Mouse (Mus musculus) forebrain, embryonic 15.5 days (tissue): ENCODE results near the gene Mob3a. TPM values are rescaled to one million over a fixed set of nuclear protein-coding genes. Genes with fewer than 3 reads are reported as not detected.

Experiments
- ATAC-seq: fragments of 200-750 bp; cut with Nextera tagmentation; replicated peaks from 2 replicates; pipeline ENCODE4 v1.8.0; 2017; ENCODE audit warnings: mild to moderate bottlenecking, moderate TSS enrichment, moderate library complexity
- H3K27ac ChIP-seq: fragments of 300-500 bp; sonication (generic); replicated peaks from 2 replicates; pipeline ENCODE4 v1.5.1; 2015; ENCODE audit warnings: mild to moderate bottlenecking, inconsistent platforms
- H3K27me3 ChIP-seq: fragments of 300-500 bp; sonication (generic); 2 replicates; pipeline ENCODE4 v1.6.1; 2015; ENCODE audit warnings: inconsistent platforms
- H3K36me3 ChIP-seq: fragments of 300-500 bp; sonication (generic); 2 replicates; pipeline ENCODE4 v1.6.1; 2015; ENCODE audit warnings: mild to moderate bottlenecking, inconsistent platforms
- H3K4me1 ChIP-seq: fragments of 300-500 bp; sonication (generic); 2 replicates; pipeline ENCODE4 v1.6.1; 2015; ENCODE audit warnings: inconsistent platforms
- H3K4me2 ChIP-seq: fragments of 300-500 bp; sonication (generic); replicated peaks from 2 replicates; pipeline ENCODE4 v1.6.1; 2015; ENCODE audit warnings: mild to moderate bottlenecking, inconsistent platforms
- H3K4me3 ChIP-seq: fragments of 300-500 bp; sonication (generic); 2 replicates; pipeline ENCODE4 v1.5.1; 2015; ENCODE audit warnings: mild to moderate bottlenecking, inconsistent platforms
- H3K9ac ChIP-seq: fragments of 300-500 bp; sonication (generic); replicated peaks from 2 replicates; pipeline ENCODE4 v1.6.1; 2015; ENCODE audit warnings: mild to moderate bottlenecking, inconsistent platforms
- H3K9me3 ChIP-seq: fragments of 300-500 bp; sonication (generic); 2 replicates; pipeline ENCODE4 v1.6.1; 2016; ENCODE audit warnings: inconsistent platforms
- WGBS: fragments of 180-500 bp; shearing (Covaris S2); methylation state at CpG from one replicate; pipeline ENCODE4 v1.1.7; 2015; ENCODE audit warnings: mixed read lengths; 5-methylcytosine and 5-hydroxymethylcytosine counted together
- polyA plus RNA-seq: library from polyadenylated mRNA; unstranded; fragments of >200 nt; fragmentation: Nextera tagmentation; extraction: Ambion mirVana; gene quantifications from 2 replicates; pipeline ENCODE4 v1.2.1, GENCODE M21; 2015

Mob3a gene
- polyA plus RNA-seq, 1 experiment from 2014 or later, result 52.6 TPM

DNA sequence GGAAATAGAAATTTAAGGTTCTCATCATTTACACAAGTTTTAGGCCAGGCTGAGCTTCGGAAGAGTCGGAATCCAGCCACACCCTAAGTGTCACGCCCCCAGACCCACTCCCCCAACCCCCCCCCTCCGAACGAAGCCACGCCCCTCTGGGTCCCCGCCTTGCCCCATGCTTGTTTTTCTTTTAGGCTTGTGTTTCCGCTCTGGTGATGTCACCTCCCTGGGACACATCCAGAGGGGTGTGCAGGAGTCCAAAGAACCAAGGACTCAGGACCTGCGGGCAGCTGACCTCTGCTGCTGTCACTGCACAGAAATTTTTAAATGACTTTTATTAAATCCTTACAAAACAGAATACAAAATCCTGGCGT, 36.8 kb downstream of the Mob3a start:
- H3K27me3 ChIP-seq, result no peaks in the 10 kb centered on the region
- 16% methylated on average over 10 of the region's 10 CpGs for WGBS
- H3K4me2 ChIP-seq, result no peak overlapping the region
- H3K27ac ChIP-seq, result no peak overlapping the region
- no peak for ATAC-seq
- H3K9me3 ChIP-seq, result no peaks in the 10 kb centered on the region
- H3K4me1 ChIP-seq, result peaks cover 5% of the 10 kb centered on the region; the same call in 1 of the 2 replicates
- peaks cover 40% of the 10 kb centered on the region for H3K36me3 ChIP-seq
- H3K4me3 ChIP-seq, result no peak overlapping the region
- no peak overlapping the region for H3K9ac ChIP-seq

DNA sequence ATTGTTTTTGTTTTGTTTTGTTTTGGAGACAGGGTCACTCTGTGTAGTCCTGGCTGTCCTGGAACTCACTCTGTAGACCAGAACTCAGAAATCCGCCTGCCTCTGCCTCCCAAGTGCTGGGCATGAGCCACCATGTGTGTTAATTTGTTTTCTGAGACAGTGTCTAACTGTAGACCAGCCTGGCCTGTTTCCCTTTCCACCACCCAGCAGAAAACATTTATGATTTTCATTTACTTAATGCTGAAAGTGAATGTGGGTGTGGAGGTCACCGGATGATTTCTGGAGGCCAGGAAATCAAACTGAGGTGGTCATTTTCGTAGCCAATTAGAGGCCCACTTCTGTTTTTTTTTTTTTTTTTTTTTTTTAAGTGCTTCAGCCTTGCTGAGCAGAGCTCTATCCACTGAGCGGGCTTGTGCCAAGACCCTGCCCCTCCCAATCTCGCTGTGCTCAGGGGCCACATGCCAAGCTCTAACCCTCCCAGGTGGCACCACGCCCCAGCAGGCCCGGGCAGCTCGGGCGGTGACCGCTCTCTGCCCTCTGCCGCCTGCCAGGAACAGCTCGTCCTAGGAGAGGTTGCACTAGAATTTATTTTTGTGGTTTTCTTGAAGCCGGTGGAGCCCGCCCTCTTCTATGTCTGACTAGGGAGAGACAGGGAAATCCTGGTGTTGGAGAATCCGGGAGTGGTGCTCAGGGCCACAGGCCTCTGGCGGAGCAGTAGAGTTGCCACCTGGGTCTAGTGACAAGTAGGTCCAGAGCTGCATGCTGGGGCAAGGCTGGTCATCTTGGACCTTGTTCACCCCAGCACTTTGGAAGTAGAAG, 37.4 kb downstream of the Mob3a start:
- H3K9ac ChIP-seq, result no peak overlapping the region
- H3K36me3 ChIP-seq, result peaks cover 35% of the 10 kb centered on the region
- no peak overlapping the region for H3K4me2 ChIP-seq
- peak overlapping the region; percentile 42; the same call in 1 of the 2 replicates for H3K27ac ChIP-seq
- no peak overlapping the region for H3K4me3 ChIP-seq
- H3K27me3 ChIP-seq, result no peaks in the 10 kb centered on the region
- 0 out of 2 replicates have a peak, but pooled peaks have one; percentile 10 for ATAC-seq
- WGBS, result 45% methylated on average over 16 of the region's 16 CpGs
- no peaks in the 10 kb centered on the region for H3K9me3 ChIP-seq
- H3K4me1 ChIP-seq, result peaks cover 5% of the 10 kb centered on the region

DNA sequence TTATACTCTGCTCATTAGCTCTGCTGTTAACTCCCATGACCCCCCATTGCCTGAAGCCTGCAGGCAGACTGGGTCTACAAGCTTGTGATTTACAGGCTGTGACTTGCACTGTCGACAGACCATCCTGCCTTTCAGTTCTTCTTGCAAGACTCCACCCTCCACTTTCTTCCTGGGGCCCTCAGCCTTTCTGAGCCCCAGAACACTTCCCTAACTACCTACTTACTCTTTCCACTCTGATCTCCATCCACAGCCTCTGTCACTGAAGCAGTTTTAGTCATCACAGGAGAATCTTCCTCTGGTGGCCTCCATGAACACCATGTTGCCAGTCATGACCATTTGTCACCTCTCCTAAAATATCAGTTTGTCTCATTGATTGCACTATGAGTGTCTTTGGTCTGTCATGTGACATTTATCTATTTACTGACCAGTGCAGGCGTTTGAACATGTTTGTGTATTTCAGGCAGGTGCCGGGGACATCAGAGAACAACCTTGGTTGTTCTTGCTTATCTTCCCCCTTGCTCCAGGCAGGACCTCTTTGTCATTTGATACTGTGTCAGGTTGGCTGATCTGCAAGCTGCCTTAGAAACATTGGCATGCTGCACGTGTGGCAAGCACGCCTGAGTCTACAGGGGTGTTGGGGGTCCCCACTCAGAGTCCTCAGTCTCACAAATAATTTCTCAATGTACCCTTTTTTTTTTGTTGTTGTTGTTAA, 38.1 kb downstream of the Mob3a start:
- peaks cover 27% of the 10 kb centered on the region for H3K36me3 ChIP-seq
- H3K27ac ChIP-seq, result no peak overlapping the region
- no peak overlapping the region for H3K4me2 ChIP-seq
- no peak overlapping the region for H3K4me3 ChIP-seq
- WGBS, result 63% methylated on average over 5 of the region's 5 CpGs
- no peaks in the 10 kb centered on the region for H3K9me3 ChIP-seq
- peaks cover 11% of the 10 kb centered on the region for H3K4me1 ChIP-seq
- H3K27me3 ChIP-seq, result no peaks in the 10 kb centered on the region
- no peak overlapping the region for H3K9ac ChIP-seq
- no peak for ATAC-seq

DNA sequence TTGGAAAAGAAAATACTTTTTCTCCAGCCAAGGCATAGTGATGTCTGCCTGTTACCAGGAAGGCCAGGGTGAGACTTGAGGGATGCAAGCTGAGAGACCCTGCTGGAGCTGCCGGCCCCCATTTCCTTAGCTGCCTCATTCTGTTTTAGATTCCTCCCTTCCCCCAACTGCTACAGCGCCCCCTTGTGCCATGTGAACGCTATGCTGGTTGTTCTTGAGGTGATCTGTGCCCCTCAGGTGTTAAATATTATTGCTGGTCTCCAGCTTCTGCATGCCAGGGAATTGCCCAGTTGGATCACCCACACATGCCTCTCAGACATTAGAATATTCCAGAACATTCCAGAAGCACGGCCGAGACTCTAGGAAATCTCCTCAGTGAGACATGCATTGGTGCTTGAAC, 40.6 kb downstream of the Mob3a start:
- WGBS, result 35% methylated on average over 5 of the region's 5 CpGs
- H3K36me3 ChIP-seq, result peaks cover 2% of the 10 kb centered on the region
- no peak overlapping the region for H3K4me2 ChIP-seq
- no peaks in the 10 kb centered on the region for H3K27me3 ChIP-seq
- H3K4me1 ChIP-seq, result peaks cover 16% of the 10 kb centered on the region
- no peak for ATAC-seq
- no peak overlapping the region for H3K27ac ChIP-seq
- H3K4me3 ChIP-seq, result no peak overlapping the region
- no peak overlapping the region for H3K9ac ChIP-seq
- no peaks in the 10 kb centered on the region for H3K9me3 ChIP-seq

DNA sequence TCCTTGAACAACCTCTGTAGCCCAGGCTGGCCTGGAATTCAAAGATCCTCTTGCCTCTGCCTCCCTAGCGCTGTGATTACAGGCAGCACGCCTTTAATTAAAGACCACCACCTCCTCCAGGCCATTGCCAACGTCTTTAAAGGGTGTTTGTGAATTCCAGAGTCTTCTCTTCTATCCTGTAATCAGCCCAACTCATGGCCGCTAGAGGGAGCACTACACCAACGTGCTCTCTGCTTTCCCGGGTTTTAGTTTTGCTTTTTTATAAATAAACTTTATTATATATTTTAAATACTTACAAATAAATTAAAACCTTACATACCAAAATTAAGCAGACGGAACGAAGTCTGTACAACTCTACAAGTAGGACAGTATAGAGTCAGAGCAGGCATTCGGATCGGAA, 42.6 kb downstream of the Mob3a start:
- H3K4me1 ChIP-seq, result peaks cover 27% of the 10 kb centered on the region
- H3K9me3 ChIP-seq, result no peaks in the 10 kb centered on the region
- H3K36me3 ChIP-seq, result no peaks in the 10 kb centered on the region
- H3K4me3 ChIP-seq, result peak overlapping the region; percentile 31
- peak overlapping the region; percentile 45 for H3K27ac ChIP-seq
- no peak for ATAC-seq
- H3K27me3 ChIP-seq, result no peaks in the 10 kb centered on the region
- peak overlapping the region; percentile 35 for H3K4me2 ChIP-seq
- H3K9ac ChIP-seq, result no peak overlapping the region
- 6% methylated on average over 10 of the region's 10 CpGs for WGBS

DNA sequence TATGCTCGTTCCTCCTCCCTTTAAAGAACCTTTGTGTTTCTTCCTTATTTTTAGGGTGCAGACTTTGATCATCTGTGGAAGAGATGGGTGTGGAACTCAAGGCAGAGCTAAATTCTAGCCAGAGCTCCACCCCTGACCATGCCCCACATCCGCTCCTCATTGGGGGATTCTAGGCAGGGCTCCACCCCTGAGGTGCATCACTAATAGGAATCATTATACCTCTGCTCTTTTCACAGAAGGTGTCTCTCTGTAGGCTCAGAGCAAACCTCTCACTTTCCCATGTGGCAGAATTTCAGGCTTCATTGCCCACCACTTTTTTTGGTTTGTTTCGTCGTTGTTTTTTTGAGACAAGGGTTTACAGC, 43.0 kb downstream of the Mob3a start:
- 67% methylated on average over 4 of the region's 4 CpGs for WGBS
- no peaks in the 10 kb centered on the region for H3K36me3 ChIP-seq

DNA sequence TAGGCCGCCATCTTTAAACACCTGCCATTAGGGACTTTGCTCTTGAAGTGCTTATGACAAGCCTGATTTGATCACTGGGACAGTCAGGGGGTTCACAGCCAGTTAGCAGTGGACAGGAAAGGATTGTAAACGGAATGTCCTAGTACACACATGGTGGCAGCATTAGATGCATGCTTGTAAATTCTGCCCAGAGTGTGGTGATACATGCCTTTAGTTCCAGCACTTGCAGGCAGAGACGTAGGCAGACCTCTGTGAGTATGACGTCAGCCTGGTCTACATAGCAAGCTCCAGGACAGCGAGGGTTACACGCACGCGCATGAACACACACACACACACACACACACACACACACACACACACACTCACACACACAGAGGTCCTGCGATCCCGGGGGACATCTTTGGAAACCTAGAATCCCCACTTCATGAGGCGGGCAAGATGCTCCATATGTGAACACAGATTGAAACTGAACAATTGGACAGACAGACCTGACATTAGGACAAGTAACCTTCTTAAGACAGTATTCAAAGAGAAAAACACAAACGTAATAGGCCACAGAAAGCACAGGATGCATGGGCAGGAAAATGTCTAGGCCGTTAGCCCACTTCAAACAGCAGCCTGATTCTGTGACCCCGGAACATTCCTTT, 43.5 kb downstream of the Mob3a start:
- Histone ChIP-seq H3K9ac (no peak overlapping the region), H3K4me3 (no peak overlapping the region), H3K4me2 (no peak overlapping the region), H3K27ac (peak overlapping the region; percentile 45; the same call in 1 of the 2 replicates), H3K4me1 (peaks cover 34% of the 10 kb centered on the region), H3K27me3 (no peaks in the 10 kb centered on the region), H3K9me3 (no peaks in the 10 kb centered on the region), H3K36me3 (no peaks in the 10 kb centered on the region)
- no peak for ATAC-seq
- 89% methylated on average over 14 of the region's 14 CpGs for WGBS

More for the DNA sequence above, 43.0 kb downstream of the Mob3a start:
- ATAC-seq, result no peak
- peak overlapping the region; percentile 45 for H3K27ac ChIP-seq
- H3K27me3 ChIP-seq, result no peaks in the 10 kb centered on the region
- no peak overlapping the region for H3K4me3 ChIP-seq
- no peaks in the 10 kb centered on the region for H3K9me3 ChIP-seq
- H3K4me1 ChIP-seq, result peaks cover 29% of the 10 kb centered on the region
- H3K4me2 ChIP-seq, result no peak overlapping the region
- no peak overlapping the region for H3K9ac ChIP-seq

DNA sequence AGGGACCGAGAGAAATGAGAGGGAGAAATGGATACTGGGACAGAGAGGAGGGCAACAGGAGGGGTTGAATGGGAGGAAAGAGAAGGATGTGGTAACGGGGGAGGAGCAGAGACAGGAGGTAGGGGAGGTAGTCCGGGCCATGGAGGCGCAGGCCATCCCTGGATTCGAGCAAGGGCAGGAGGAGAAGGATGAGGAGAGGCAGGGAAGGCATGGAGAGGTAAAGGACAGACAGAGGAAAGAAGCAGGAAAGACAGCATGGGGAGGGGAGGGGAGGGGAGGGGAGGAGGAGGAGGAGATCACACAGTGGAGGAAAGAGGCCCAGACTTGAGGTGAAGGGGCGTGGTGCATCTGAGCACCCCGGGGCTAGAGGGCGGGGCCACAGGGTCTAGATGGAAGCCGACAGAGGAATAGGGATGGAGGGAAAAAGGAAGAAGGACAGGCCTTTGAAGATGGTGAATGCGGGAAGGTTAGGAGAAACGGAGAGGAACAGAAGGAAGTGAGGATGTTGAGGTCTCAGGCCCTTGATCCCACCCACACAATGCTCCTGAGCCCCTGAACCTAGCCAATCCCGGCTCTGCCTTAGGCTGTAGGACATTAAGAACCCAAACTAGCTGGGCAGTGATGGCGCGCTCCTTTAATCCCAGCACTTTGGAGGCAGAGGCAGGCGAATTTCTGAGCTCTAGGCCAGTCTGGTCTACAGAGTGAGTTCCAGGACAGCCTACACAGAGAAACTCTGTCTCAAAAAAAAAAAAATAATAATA, 44.7 kb downstream of the Mob3a start, which contains the start of gene Btbd2:
TSS of gene Btbd2 (minus strand) at position 209 of the 761 bp plus-strand sequence.
- peak within 1 kb of the TSS; percentile 73 for H3K4me3 ChIP-seq
- no peaks in the 10 kb centered on the region for H3K27me3 ChIP-seq
- no peaks in the 10 kb centered on the region for H3K36me3 ChIP-seq
- WGBS, result 21% methylated on average over 15 of the region's 15 CpGs
- peak within 1 kb of the TSS; percentile 89 for H3K9ac ChIP-seq
- peak; percentile 57; the same call in 1 of the 2 replicates for ATAC-seq
- peak within 1 kb of the TSS; percentile 93 for H3K27ac ChIP-seq
- H3K4me1 ChIP-seq, result peaks cover 34% of the 10 kb centered on the region
- no peaks in the 10 kb centered on the region for H3K9me3 ChIP-seq
- peak within 1 kb of the TSS; percentile 73 for H3K4me2 ChIP-seq

DNA sequence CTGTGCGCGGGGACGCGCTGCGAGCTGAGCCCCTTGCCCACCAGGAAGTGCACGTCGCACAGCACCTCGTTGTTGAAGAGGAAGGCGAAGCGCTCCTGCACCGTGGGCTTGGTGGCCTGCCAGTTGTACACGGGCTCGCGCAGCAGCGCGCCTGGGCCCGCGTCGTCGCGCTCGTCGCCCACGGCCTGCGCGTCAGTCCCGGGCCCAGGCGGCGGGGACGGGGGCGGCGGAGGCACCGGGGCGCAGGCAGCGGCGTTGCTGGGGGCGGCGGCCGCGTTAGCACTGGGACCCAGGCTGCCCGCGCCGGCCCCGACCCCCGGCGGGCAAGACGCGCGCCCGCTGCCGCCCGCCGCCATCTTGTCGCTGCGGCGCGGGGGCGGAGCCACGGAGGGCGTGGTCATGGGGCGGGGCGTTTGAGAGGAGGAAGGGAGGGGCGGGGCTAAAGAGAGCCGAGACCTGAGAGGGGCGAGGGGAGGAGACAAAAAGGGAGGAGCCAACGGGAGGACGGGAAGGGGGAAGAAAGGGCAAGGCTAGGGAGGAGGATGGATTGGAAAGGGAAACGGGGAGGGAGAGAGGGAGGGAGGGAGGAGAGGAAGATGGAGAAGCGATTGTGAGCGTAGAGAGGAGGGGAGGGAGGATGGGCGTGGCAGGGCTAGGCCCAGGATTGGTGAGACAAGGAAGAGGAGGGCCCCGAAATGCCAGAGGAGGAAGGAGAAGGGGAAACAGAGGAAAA, 45.5 kb downstream of the Mob3a start:
- Histone ChIP-seq H3K4me3 (peak overlapping the region; percentile 73), H3K9ac (peak overlapping the region; percentile 89), H3K27me3 (no peaks in the 10 kb centered on the region), H3K9me3 (no peaks in the 10 kb centered on the region), H3K36me3 (no peaks in the 10 kb centered on the region), H3K27ac (peak overlapping the region; percentile 93), H3K4me1 (peaks cover 34% of the 10 kb centered on the region), H3K4me2 (peak overlapping the region; percentile 73)
- WGBS, result under 1% methylated on average over 70 of the region's 72 CpGs
- ATAC-seq, result peak; percentile 85

DNA sequence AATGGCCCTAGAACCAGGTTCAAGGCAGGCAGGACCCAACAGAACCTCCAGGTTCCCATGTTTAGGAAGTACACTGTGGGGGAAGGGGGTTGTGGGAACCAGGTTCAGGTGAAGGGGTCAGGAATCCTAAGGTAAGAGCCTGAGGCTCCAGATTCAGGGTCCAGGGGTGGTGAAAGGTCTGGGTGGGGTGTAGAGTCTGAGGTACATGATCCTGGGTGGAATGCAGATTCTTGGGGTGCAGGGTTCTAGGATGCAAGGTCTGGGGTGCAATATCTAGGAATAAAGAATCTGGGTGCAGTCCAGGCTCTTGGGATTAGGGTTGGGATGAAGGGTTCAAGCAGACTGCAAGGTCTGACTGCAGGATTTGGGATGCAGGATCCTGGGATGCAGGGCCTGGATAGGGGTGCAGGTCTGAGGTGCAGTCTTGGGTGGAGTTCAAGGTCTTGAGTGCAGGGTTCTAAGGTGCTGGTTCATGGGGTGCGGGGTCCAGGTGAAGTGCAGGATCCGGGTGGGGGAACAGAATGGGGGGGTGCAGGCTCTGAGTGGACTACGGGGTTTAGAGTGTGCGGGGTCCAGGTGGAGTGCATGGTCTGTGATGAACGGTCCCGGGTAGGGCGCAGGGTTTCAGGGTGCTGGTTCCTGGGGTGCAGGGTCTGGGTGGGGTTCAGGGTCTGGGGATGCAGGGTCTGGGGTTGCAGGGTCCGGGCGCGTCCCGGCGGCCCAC, 46.2 kb downstream of the Mob3a start:
- Histone ChIP-seq H3K9ac (peak overlapping the region; percentile 89), H3K4me3 (peak overlapping the region; percentile 73), H3K4me2 (peak overlapping the region; percentile 73), H3K36me3 (no peaks in the 10 kb centered on the region), H3K27ac (peak overlapping the region; percentile 93), H3K27me3 (no peaks in the 10 kb centered on the region), H3K9me3 (no peaks in the 10 kb centered on the region), H3K4me1 (peaks cover 34% of the 10 kb centered on the region)
- WGBS, result 4% methylated on average over 12 of the region's 12 CpGs
- ATAC-seq, result peak; percentile 51
